Mouse (Mus musculus) hindbrain, embryonic 14.5 days (tissue): Measurements from ENCODE around the gene Gm3460. TPM values are rescaled to one million over a fixed set of nuclear protein-coding genes. Genes with fewer than 3 reads are reported as not detected.
"Not testable (repeated sequence)": the region's sequence is repeated elsewhere in the genome, so short reads cannot be mapped to it uniquely, and the experiment has no call there.

Experiments
- ATAC-seq: fragments of 200-750 bp; cut with Nextera tagmentation; 2 replicates; pipeline ENCODE4 v1.8.0; 2017; ENCODE audit warnings: moderate number of reproducible peaks, mild to moderate bottlenecking, moderate TSS enrichment, moderate library complexity; ENCODE audit not compliant: low FRiP score
- DNase-seq: peaks from one replicate; pipeline ENCODE4 v3.0.0-alpha.2; 2015; ENCODE audit warnings: low spot score
- H3K27ac ChIP-seq: fragments of 300-500 bp; sonication (generic); 2 replicates; pipeline ENCODE4 v1.5.1; 2014; ENCODE audit warnings: mild to moderate bottlenecking, moderate library complexity
- H3K27me3 ChIP-seq: fragments of 300-500 bp; sonication (generic); 2 replicates; pipeline ENCODE4 v1.6.1; 2014; ENCODE audit warnings: mild to moderate bottlenecking, low read length, mixed read lengths; ENCODE audit not compliant: control insufficient read depth, insufficient read depth
- H3K36me3 ChIP-seq: fragments of 300-500 bp; sonication (generic); replicated peaks from 2 replicates; pipeline ENCODE4 v1.6.1; 2014; ENCODE audit not compliant: control insufficient read depth, insufficient read depth
- H3K4me1 ChIP-seq: fragments of 300-500 bp; sonication (generic); replicated peaks from 2 replicates; pipeline ENCODE4 v1.6.1; 2014; ENCODE audit warnings: antibody characterized with exemption, low read length, mixed read lengths; ENCODE audit not compliant: control insufficient read depth, insufficient read depth
- H3K4me2 ChIP-seq: fragments of 300-500 bp; sonication (generic); replicated peaks from 2 replicates; pipeline ENCODE4 v1.6.1; 2014; ENCODE audit warnings: mild to moderate bottlenecking, moderate library complexity
- H3K4me3 ChIP-seq: fragments of 300-500 bp; sonication (generic); replicated peaks from 2 replicates; pipeline ENCODE4 v1.5.1; 2014; ENCODE audit warnings: mild to moderate bottlenecking, low read length
- H3K9ac ChIP-seq: fragments of 300-500 bp; sonication (generic); 2 replicates; pipeline ENCODE4 v1.6.1; 2014
- H3K9me3 ChIP-seq: fragments of 300-500 bp; sonication (generic); 2 replicates; pipeline ENCODE4 v1.6.1; 2016; ENCODE audit warnings: low read length; ENCODE audit not compliant: control insufficient read depth
- WGBS: fragments of 180-500 bp; shearing (Covaris S2); extraction: QIAGEN DNeasy Blood & Tissue Kit; methylation state at CpG from one replicate; pipeline ENCODE4 v1.1.7; 2014; 5-methylcytosine and 5-hydroxymethylcytosine counted together
- polyA plus RNA-seq: library from polyadenylated mRNA; unstranded; fragments of >200 nt; fragmentation: Nextera tagmentation; extraction: Ambion mirVana; gene quantifications from 2 replicates; pipeline ENCODE4 v1.2.1, GENCODE M21; 2014

The Gm3460 gene
- polyA plus RNA-seq = not detected in 2 replicates

- H3K36me3 ChIP-seq, H3K27me3 ChIP-seq, H3K27ac ChIP-seq, H3K4me1 ChIP-seq, H3K4me3 ChIP-seq, ATAC-seq, H3K9ac ChIP-seq, H3K4me2 ChIP-seq, DNase-seq, H3K9me3 ChIP-seq: not testable (repeated sequence)
- 75% methylated on average over 1 of the region's 2 CpGs for WGBS
Observed at GRCm38 (mm10) chr14:6622318-6622717, at the start of gene Gm3460. TSS of gene Gm3460 (minus strand) at chr14:6622418.

GRCm38 (mm10) chr14:6606436-6606835, 15.8 kb downstream of the Gm3460 start:
- not testable (repeated sequence) for H3K27me3 ChIP-seq, ATAC-seq, H3K36me3 ChIP-seq, H3K9me3 ChIP-seq, H3K9ac ChIP-seq, H3K4me1 ChIP-seq, H3K4me3 ChIP-seq, DNase-seq, H3K27ac ChIP-seq, H3K4me2 ChIP-seq
- no CpG with 5 or more reads among the region's 1 CpGs for WGBS

GRCm38 (mm10) chr14:6605004-6605403, 17.2 kb downstream of the Gm3460 start:
- not testable (repeated sequence) for H3K36me3 ChIP-seq, H3K9me3 ChIP-seq, ATAC-seq, H3K27ac ChIP-seq, H3K4me1 ChIP-seq, H3K27me3 ChIP-seq
- DNase-seq = peak; percentile 45
- peak overlapping the region; percentile 79 for H3K4me2 ChIP-seq
- peak overlapping the region; percentile 52; the same call in 1 of the 2 replicates for H3K9ac ChIP-seq
- H3K4me3 ChIP-seq = peak overlapping the region; percentile 34
- 1% methylated on average over 14 of the region's 20 CpGs for WGBS

- Histone ChIP-seq H3K9ac (peak overlapping the region; percentile 52), H3K4me2 (peak overlapping the region; percentile 79), H3K4me3 (peak overlapping the region; percentile 34)
- not testable (repeated sequence) for H3K27ac ChIP-seq, H3K36me3 ChIP-seq, H3K9me3 ChIP-seq, H3K4me1 ChIP-seq, ATAC-seq, H3K27me3 ChIP-seq
- WGBS = 6% methylated on average over 16 of the region's 20 CpGs
- peak; percentile 22 for DNase-seq
Observed at GRCm38 (mm10) chr14:6604551-6604950, 17.7 kb downstream of the Gm3460 start.

GRCm38 (mm10) chr14:6590513-6590912, 31.7 kb downstream of the Gm3460 start, which contains the start of gene Gm3629:
TSS of gene Gm3629 (minus strand) at chr14:6590613.
- ATAC-seq, H3K4me2 ChIP-seq, H3K9ac ChIP-seq, H3K27me3 ChIP-seq, H3K9me3 ChIP-seq, H3K27ac ChIP-seq, DNase-seq, H3K4me1 ChIP-seq, H3K4me3 ChIP-seq, H3K36me3 ChIP-seq: not testable (repeated sequence)
- WGBS = 29% methylated on average over 1 of the region's 2 CpGs

Other genes with a start within 250 kb of the Gm3460 start
- gene Gm16440, start 232.1 kb downstream of the Gm3460 start, polyA plus RNA-seq = 0.34 TPM in 1 of 2 replicates, not detected in the other
- gene Gm3591, start 209.9 kb downstream of the Gm3460 start, polyA plus RNA-seq = 5.6 and 8.3 TPM in 2 replicates
- gene Gm3594, start 177.8 kb downstream of the Gm3460 start, polyA plus RNA-seq = not detected in 2 replicates
- not detected in 2 replicates for gene Gm8356, start 85.1 kb downstream of the Gm3460 start, polyA plus RNA-seq
- gene Gm3629, start 31.8 kb downstream of the Gm3460 start, polyA plus RNA-seq = 0.30 and 0.52 TPM in 2 replicates
- gene Gm10251, start 61.8 kb upstream of the Gm3460 start, polyA plus RNA-seq = not detected in 2 replicates
- 0.23 TPM in 1 of 2 replicates, not detected in the other for gene Gm8050, start 97.8 kb upstream of the Gm3460 start, polyA plus RNA-seq
- 16.9 and 18.9 TPM in 2 replicates for gene Gm3636, start 119.9 kb upstream of the Gm3460 start, polyA plus RNA-seq
- not detected in 2 replicates for gene Gm8362, start 152.0 kb upstream of the Gm3460 start, polyA plus RNA-seq
- not detected in 2 replicates for gene Gm3642, start 217.9 kb upstream of the Gm3460 start, polyA plus RNA-seq